Mouse (Mus musculus): ENCODE data around the gene Nkg7.
"Not testable (repeated sequence)": the region's sequence is repeated elsewhere in the genome, so short reads cannot be mapped to it uniquely, and the experiment has no call there.

The Nkg7 gene

DNA sequence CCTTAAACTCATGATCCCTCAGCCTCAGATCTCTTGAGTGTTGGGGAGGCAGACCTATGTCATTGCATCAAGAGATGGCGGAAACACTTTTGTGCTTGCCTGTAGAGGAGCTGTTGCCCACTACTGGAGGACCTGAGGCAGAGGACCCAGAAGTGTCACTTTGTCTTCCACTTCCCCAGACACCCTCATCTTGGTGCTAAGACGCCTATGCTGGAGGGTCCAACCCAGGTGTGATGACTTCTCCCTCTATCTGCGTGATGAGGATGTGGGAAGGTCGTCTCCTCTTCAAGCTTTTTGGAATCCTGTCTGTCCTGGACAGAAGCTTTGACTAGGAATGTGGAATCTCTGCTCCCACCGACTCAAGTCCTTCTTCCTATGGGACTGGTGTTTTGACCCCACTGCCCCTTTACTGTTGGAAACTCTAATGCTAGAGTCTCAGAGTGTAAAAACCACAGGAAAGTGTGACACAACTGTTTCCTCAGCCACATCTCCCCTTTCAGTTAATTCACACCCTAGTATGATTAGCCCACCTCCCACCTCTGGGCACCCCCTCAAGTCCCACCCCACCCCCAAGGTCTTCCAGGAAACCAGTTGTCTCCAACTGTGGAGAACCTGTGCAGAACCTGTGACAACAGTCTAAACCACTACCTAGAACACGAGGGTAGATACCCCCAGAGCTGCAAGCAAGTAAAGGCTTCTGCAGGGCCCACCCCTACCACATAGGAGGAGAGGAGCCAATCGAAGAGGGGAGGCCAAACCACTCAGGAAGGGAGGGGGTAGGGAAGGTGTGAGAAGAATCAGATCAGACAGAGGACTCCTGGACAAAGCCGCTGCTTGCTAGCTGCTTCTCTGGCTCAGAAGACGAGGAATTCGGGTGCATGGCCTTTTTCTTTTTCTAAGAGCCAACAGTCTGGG, at the start of gene Nkg7:
TSS of gene Nkg7 (plus strand) at position 733 of the 915 bp plus-strand sequence.
- no peak for DNase-seq

DNA sequence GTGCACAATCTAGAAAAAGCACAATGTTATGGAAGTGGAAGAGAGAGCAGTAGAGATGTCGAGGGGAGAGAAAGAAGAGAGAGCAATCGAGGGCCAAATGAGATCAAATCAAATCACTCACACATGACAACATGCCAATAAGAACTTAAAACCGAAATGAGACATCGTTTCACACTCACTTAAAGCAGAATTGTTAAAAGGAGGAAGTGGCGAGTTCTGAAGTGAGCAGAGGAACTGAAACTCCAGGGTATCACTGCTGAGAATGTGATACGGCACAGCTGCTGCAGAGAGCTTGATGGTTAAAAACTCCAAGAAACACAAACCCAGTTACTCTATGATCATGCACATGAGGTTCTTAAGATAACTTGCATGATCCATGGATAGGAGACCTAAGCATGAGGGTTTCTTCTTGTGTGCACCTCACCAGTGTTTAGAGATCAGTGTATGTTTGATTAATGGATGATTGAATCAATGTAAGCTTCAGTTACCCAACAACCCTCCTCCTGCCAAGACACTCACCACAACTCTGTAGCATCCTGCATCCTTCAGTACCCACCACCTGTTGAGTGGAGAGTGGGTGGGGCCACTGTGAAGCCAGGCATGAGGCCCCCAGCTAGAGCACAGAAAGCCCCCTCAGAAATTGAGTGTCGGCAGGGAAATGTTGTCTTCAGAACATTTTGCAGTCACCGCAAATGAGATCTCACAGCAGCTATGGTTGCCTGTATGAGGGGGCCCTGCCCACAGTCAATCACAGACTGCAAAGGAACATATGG, 44.3 kb upstream of the Nkg7 start:
- DNase-seq, result no peak

DNA sequence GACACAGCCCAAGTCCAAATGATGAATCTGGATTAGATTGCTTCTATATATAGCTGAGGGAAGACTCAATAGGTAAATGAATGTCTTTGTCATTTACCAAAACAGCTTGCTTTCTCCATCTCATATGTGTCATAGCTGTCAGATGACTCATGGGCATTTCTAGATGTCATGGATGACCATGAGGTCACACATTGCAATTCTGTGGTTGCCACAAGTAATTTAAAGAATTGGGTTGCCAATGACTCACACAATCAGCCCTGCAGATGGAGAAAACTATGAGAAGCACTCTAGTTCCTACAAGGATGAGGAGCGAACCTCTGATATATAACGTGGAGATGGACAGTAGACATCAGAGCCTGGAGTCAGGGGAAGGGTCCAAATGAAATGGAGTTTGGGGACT, 37.4 kb upstream of the Nkg7 start:
- DNase-seq, result no peak

DNA sequence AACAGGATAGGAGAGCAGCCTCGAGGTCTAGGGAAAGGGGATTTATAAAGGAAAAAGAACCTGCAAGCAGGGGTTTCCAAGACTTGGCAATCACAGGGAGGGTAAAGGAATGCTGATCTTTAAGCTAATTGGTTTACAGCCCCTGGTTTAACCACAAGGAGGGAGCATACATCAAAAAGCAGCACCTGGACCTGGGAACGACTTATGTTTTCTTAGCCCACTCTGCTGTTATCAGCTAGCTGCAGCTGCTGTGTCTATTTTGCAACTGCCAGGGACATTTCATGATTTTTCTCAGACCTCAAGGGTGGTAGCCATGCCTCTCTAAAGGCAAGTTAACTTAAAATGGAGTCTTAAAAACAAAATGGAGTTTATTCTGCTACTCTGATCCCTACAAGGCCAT, 34.2 kb upstream of the Nkg7 start:
- DNase-seq, result no peak

DNA sequence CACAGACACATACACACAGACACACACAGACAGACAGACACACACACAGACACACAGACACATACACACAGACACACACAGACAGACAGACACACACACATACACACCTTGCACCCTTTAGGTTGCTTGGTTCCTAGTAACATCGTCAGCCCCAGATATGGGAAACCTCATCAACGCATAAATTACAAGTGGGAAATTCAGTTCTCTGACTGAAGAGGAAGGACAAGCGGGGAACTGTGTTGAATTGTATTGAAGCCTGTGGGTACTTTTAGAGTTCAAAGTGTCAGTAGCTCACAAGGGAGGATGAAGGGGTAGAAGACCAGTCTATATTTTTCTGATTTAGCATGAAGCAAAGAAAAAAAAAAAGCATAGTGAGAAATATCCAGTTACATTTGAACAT, 29.3 kb upstream of the Nkg7 start:
- DNase-seq, result no peak

DNA sequence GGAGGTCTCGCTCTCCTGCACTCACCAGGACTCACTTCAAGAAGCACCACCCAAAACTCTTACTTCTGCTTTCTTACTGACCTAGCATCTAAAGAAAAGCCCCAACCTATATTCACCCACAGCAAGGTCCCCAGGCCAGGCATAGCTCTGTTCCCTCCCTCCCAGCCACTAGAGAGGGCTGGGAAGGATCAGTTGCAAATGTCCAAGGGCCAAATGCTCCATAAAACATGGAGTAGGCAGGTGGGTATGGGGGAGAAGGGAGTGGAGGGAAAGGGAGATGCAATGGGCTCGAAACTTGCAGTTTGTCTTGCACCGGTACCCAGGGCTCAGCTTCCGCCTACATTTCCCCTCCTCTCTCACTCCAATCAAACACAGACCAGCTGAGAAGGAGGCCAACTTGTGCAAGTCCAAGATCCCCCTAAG, 28.7 kb upstream of the Nkg7 start, which contains the start of gene Siglecg:
TSS of gene Siglecg (plus strand) at position 74 of the 423 bp plus-strand sequence.
- no peak for DNase-seq

DNA sequence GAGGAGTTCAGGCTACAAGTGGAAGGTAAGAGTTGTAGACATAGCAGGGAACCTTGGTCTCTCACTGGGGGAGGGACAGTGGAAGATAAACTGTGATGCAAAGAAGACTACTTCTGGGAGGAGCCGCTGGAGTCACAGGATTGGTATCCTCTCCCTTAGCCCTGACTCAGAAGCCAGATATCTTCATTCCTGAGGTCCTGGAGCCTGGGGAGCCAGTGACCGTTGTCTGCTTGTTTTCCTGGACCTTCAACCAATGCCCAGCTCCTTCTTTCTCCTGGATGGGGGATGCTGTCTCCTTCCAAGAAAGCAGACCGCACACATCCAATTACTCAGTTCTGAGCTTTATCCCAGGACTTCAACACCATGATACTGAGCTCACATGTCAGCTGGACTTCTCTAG, 27.8 kb upstream of the Nkg7 start:
- no peak for DNase-seq

DNA sequence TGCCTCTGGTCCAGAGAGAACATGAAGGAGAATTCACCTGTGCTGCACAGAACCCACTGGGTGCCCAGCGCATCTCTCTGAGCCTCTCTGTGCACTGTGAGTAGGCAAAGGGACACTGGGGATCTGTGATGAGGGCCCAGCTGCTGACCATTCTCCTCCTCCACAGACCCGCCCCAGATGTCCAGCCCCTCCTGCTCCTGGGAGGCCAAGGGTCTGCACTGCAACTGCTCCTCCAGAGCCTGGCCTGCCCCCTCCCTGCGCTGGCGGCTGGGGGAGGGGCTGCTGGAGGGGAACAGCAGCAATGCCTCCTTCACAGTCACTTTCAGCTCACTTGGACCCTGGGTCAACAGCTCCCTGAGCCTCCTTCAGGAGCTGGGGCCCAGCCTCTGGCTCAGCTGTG, 25.1 kb upstream of the Nkg7 start:
- not testable (repeated sequence) for DNase-seq

DNA sequence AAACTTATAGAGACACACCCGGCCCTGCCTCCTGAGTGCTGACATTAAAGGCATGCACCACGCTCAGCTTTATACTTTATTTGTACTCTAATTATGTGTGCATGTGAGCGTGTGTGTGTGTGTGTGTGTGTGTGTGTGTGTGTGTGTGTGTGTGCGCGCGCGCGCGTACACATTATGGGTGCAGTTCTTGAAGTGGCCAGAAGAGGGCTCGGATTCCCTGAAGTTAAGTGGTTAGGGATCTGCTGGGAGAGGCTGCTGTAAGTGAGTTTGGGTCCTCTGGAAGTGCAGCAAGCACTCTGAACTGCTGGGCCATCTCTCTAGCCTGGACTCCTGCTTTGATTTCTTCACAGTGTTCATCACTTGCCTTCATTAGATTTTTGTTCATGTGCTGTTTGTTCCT, 19.6 kb upstream of the Nkg7 start:
- DNase-seq, result no peak

DNA sequence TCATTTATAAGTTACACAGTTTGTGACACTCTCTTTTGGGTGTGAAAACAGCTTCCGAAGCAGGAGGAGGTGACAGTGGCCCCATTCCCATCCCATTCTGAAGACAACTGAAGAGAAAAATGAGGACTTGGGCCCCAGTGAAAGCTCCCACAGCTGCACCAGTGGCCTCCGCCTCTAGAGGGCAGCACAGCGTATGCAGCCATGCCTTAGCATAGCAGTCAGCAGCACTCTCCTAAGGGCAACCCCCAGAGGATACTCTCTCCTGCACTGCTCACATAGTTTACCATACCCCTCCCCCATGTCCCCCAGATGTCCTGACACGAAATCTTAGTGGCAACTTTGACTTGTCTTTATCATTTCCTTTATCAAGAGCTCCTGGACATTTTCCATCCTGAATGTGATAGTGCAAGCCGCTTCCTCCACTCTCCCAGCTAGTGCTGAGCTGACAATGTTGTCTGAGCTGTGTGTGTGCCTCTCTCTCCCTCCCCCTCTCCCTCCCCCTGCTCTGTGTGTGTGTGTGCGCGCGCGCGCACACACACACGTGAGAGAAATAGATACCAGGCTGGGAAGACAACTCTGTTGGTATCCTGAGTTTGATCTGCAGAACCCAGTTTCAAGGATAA, 13.8 kb upstream of the Nkg7 start:
- peak; percentile 80 to 84 for DNase-seq

DNA sequence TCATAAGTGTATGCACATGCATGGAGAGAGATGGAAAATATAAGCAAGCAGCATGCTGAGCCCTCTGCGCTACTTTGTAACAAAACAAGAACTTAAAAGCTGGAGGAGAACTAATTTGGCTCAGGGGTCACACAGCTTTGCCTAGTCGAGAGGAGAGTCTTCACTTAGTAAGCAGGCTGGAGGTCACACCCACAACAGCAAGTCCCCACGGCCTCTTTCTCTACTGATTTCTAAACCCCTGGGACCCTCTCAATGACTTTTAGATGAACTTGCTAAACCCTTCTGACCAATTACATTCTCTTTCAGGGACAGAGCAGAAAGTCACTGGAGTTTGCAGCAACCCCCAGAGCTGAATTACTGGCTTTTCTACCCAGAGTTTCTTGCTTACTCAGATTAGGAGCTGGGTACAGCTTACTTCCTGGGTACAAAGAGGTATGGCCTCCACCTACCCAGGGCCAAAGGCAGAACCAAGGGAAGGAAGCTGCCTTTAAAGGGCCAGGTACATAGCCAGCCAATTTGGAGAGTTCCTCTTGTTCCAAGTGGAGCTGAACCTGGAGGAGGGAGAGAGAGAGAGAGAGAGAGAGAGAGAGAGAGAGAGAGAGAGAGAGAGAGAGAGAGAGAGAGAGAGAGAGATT, 12.8 kb upstream of the Nkg7 start:
- no peak for DNase-seq

DNA sequence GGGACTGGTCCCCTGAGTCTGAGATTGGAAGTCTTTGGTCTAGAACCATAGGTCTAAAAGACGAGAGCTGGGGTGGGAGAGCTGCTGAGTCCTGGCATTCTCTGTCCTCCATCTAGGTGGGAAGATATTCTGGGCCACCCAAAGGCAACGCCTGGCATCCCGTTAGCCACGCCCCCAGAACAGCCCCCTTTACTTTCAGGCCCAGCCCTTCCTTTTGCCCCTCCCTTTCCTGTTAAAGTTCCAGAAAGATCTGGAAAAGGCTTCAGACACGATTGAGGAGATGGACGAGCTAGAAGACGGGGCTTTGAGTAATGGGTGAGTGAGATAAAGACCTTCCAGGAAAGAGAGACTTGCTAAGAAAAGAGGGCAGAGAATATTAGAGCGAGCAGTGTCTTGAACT, 9.5 kb upstream of the Nkg7 start, which contains the start of gene Lim2:
TSS of gene Lim2 (plus strand) at position 265 of the 400 bp plus-strand sequence.
- no peak for DNase-seq

DNA sequence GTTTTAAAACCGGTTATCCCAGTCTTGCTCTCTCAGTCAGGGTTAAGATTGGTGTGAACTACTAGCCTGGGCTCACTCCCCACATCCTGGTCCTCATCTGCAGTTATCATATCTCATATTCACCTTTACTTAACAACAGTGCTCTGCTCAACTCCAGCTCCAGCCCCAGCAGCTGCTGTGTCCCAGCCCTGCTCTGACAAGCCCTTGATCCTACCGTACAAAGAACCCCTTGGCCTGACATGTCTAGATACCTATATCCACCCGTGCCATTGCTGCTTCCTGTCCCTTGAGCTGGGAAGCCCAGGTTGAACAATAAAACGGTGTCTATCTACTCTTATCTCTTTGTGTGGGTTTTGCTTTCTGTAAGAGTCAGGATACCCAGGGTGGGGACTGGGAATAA, 7.4 kb upstream of the Nkg7 start:
- DNase-seq, result no peak

DNA sequence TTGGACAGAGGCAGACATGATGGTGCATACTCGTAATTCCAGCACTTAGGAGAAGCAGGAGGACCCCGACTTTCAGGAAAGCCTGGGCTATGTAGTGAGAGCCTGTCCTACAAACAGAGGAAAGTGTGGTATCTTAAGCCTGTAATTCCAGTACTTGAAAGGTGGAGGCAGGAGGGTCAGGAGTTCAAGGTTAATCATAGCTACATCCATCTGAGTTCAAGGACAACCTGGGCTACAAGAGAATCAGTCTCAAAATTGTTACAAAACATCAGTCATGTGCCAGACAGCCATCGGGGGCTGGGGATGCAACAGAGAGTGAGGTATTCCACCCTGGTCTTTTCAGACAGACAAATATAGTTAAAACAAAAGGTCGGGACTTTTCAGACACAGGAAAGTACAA, 4.0 kb upstream of the Nkg7 start:
- no peak for DNase-seq

DNA sequence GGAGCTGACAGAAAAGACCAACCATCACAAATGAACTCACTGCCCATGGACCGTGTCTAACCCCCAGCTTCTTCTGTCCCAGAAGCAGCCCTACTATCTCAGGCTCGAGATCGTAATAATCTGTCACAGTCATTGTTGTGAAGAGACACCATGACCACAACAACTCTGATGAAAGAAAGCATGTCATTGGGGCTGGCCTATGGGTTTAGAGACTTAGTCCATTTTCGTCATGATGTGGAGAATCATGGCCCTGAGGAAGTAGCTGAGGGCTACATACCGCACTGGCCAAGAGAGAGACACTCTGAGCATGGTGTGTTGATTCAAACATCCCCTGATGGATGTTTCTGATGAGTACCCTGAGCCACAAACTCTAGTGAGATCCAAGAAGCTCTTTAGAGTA, 2.2 kb upstream of the Nkg7 start:
- DNase-seq, result no peak

DNA sequence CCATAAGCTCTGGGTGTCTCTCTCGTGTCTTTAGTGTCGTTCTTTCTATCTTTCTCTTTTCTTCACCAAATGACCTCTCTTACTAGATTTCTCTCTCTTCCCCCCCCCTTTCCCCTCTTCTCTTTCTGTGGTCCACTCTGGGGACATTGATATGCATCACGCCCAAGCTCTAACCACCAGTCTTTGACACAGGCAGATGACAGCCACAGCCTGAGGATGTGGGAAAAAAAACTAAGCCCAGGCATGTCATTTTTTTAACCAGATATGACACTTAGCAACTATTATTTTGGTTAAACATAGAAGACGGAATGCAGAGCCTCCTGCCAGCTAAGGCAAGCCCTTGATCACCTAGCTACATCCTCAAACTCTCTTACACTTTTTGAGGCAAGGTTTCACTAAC, 1.7 kb downstream of the Nkg7 start:
- DNase-seq, result no peak

DNA sequence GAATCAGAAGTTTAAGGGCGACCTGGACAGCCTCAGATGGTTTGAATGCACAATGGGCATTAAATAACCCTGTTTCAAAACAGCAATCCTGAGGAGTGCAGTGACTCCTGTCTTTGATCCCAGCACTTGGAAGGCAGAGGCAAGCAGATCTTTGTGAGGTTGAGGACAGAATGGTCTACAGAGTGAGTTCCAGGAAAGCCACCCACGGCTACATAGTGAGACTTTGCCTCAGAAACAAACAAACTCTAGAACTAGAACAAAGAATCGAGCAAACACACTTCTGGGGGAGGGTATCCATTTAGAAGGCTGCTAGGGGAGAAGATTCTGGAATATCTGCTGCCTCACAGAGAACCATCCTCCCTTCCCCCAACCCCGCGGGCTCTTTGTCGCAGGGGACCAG, 3.6 kb downstream of the Nkg7 start, which contains the start of gene Cldnd2:
TSS of gene Cldnd2 (plus strand) at position 301 of the 400 bp plus-strand sequence.
- no peak for DNase-seq

DNA sequence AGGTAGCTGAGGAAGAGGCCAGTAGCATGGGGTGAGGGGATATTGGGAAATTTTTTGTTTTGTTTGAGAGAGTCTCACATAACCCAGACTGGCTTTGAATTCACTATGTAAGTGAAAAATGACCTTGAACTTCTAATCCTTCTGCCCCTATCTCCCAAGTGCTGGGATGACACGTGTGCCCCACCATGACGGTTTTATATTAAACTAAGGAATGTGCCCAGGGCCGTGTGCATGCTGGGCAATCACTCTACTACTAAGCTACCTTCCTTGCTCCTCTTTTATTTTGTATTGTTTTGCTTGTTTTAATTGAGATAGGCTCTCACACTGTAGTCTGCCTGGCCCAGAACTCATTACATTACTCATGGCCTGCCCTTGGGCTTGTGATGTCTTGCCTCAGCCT, 4.2 kb downstream of the Nkg7 start:
- DNase-seq, result no peak

DNA sequence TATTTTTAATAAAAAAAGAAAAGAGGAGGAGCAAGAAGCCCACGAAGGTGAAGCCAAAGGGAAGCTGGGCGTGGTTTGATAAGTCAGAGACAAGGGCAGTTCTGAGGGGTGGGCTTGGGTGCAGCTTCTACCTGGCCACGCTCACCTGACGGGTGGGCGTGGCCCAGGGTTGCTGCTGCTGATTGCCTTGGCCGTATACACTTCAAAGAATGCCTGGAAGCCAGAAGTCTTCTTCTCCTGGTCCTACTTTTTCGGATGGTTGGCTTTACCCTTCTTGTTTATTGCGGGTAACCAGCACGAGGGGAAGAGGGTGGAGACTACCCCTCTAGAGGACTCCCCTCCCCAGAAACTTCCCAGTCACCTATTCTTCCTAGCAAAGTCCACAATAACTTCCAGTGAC, 5.8 kb downstream of the Nkg7 start:
- no peak for DNase-seq

DNA sequence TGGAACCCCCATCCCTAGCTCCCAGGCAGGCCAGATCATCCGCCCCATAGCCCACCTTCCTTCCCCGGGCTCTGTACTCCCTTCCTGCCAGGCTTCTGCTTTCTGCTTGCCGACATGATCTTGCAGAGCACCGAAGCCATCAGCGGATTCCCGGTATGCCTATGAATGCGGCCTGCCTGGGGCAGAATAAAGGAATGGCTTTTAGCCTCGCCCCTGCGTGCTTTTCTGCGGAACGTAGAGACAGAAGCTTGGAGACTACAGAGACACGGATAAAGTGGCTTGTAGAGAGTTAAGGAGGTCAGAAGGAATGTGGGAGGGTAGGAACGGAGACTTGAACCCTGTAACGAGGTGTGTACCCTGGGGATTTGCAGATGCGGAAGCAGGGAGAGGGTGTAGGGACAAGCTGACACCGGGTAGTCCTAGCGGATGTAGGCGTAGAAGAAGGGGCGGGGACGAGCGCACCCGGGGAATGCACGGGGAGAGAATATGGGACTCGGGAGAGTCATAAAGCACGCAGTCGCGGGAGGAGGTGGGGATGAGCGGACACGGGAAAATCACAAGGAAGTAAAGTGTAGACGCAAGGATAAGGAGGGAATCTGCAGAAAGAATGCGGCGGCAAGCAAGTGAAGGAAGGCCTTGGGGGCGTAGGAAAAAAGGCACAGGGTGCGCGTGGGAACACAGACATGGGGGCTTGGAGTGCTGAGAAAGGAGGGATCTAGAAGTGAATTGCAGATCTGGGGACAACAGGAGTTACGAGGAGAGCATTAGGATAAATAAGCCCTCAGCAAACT, 6.4 kb downstream of the Nkg7 start:
- DNase-seq, result peak; percentile 65 to 69

DNA sequence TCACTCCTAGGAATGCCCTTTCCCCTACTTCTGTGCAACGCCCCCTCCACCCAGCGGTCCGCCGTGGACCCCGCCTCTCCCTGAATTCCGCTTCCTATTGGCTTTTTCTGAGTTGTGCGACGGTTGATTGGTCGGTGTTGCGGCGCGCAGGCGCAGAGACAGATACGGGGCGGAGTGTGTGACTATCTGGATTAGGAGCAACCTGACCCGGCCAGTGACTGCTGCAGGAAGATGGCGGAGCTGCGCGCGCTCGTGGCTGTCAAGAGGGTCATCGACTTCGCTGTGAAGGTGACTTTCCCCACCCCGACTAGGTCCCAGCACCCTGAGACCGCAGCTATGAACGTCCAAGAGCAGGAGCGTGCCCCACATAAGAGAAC, 7.0 kb downstream of the Nkg7 start, which contains the start of the genes Etfb and Gm45233:
TSS of gene Etfb (plus strand) at position 167 of the 377 bp plus-strand sequence.
TSS of gene Gm45233 (plus strand) at position 212 of the 377 bp plus-strand sequence.
- peak; percentile 93 to 96 for DNase-seq

DNA sequence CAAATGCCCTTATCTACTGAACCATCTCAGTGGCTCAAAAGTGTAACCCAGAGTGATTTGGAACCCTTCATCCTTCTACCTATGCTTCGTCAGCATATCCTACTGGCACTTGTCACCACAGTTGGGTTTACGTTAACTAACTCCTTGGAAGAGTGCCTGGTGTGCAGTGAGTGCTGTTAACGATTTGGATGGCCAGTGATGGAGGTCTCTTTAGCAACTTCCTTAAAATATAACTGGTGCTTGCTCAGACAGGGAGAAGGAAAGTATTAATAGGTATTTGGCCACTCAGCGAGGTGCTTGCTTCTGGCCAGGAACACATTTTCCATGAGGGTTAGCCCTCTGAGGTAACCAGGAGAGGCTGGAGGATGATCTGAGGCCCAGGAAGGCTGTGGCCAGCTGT, 10.9 kb downstream of the Nkg7 start:
- DNase-seq, result no peak

All from cerebellum, adult 18-20 months (tissue).